Mouse (Mus musculus) thymus, adult 2 months (tissue): ENCODE measurements at regions not wholly inside any gene's neighbourhood (a gene's known extent, or its start where the extent isn't known, plus 50 kb on each side); places are given as distances from the start of the nearest gene placed in this dataset.

Source experiments
- CTCF ChIP-seq: fragments of 200-500 bp; IDR thresholded peaks from 2 replicates; pipeline ENCODE4 v1.5.1; 2012; ENCODE audit warnings: mild to moderate bottlenecking, control low read depth, low read length, moderate library complexity, borderline replicate concordance; ENCODE audit not compliant: control insufficient read depth, poor library complexity, insufficient read depth; ENCODE audit errors: extremely low read depth
- POLR2A ChIP-seq: fragments of 200-500 bp; IDR thresholded peaks from 2 replicates; pipeline ENCODE4 v1.6.1; 2012; ENCODE audit warnings: mild to moderate bottlenecking, low read length, control low read depth, moderate library complexity; ENCODE audit not compliant: control insufficient read depth, poor library complexity, insufficient read depth; ENCODE audit errors: extremely low read depth

GRCm38 (mm10) chr4:56652819-56653218 is 87.1 kb upstream of the Gm26657 start:
- TF ChIP-seq CTCF, result no peak
- TF ChIP-seq POLR2A, result no peak
